Mouse (Mus musculus) neural tube, embryonic 15.5 days (tissue): Measurements from ENCODE around the gene Ryk. TPM values are rescaled to one million over a fixed set of nuclear protein-coding genes. Genes with fewer than 3 reads are reported as not detected.
A peak's percentile ranks its signal among the peaks of the same experiment; 100 is the strongest.

Source experiments
- ATAC-seq: fragments of 200-750 bp; cut with Nextera tagmentation; 2 replicates; pipeline ENCODE4 v1.8.0; 2017; ENCODE audit warnings: mild to moderate bottlenecking, moderate TSS enrichment, moderate library complexity; ENCODE audit not compliant: low FRiP score
- H3K27ac ChIP-seq: fragments of 300-500 bp; sonication (generic); replicated peaks from 2 replicates; pipeline ENCODE4 v1.5.1; 2015; ENCODE audit warnings: mild to moderate bottlenecking, inconsistent platforms
- H3K27me3 ChIP-seq: fragments of 300-500 bp; sonication (generic); replicated peaks from 2 replicates; pipeline ENCODE4 v1.6.1; 2015; ENCODE audit warnings: inconsistent platforms
- H3K36me3 ChIP-seq: fragments of 300-500 bp; sonication (generic); 2 replicates; pipeline ENCODE4 v1.6.1; 2015; ENCODE audit warnings: inconsistent platforms
- H3K4me1 ChIP-seq: fragments of 300-500 bp; sonication (generic); 2 replicates; pipeline ENCODE4 v1.6.1; 2015; ENCODE audit warnings: inconsistent platforms
- H3K4me2 ChIP-seq: fragments of 300-500 bp; sonication (generic); 2 replicates; pipeline ENCODE4 v1.6.1; 2015; ENCODE audit warnings: inconsistent platforms, mild to moderate bottlenecking, moderate library complexity
- H3K4me3 ChIP-seq: fragments of 300-500 bp; sonication (generic); replicated peaks from 2 replicates; pipeline ENCODE4 v1.5.1; 2015; ENCODE audit warnings: mild to moderate bottlenecking, inconsistent platforms
- H3K9ac ChIP-seq: fragments of 300-500 bp; sonication (generic); replicated peaks from 2 replicates; pipeline ENCODE4 v1.6.1; 2015; ENCODE audit warnings: mild to moderate bottlenecking, inconsistent platforms
- H3K9me3 ChIP-seq: fragments of 300-500 bp; sonication (generic); replicated peaks from 2 replicates; pipeline ENCODE4 v1.6.1; 2016; ENCODE audit warnings: inconsistent platforms
- WGBS: fragments of 180-500 bp; shearing (Covaris S2); methylation state at CpG from one replicate; pipeline ENCODE4 v1.1.7; 2015; ENCODE audit warnings: mixed read lengths; 5-methylcytosine and 5-hydroxymethylcytosine counted together
- polyA plus RNA-seq: library from polyadenylated mRNA; unstranded; fragments of >200 nt; fragmentation: Nextera tagmentation; extraction: Ambion mirVana; gene quantifications from 2 replicates; pipeline ENCODE4 v1.2.1, GENCODE M21; 2015

Ryk gene
- 9.7 and 11.1 TPM in 2 replicates for polyA plus RNA-seq

DNA sequence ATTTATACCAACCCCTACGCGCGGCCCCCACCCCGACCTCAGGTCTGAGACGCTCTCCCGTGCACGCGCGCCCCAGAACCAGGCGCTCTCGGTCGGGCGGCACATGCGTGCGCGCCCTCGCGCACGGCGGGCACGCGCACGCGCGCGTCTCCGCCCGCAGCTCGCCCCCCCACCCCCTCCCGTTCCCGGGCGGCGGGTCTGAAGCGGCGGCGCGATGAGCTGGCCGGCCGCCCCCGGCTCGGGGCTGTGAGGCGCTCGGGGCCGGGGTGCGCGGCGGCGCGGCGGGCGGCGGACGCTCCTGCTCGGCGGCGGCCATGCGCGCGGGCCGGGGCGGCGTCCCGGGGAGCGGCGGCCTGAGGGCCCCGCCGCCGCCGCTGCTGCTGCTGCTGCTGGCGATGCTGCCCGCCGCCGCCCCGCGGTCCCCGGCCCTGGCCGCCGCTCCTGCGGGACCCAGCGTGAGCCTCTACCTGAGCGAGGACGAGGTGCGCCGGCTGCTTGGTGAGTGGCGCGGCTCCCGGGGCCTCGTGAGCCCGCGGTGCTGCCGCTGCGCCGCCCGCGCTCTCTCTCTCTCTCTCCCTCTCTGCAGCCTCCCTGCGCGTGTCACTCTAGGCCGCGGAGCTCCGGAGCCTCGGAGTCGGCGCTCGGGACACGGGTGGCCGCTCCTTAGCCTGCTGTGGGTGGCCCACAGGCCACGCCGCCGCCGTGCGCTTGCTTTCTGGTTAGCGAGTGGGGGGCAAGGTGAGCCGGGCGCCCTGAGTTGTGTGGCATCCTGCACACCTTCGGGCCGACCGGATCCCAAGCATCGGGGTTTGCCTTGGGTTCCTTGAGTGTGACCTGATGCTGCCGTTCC is at the start of gene Ryk:
Gene Ryk, plus strand, starts transcription at position 176 of the 850 bp plus-strand sequence.
- ATAC-seq, result peak; percentile 89
- Histone ChIP-seq H3K9me3 (no peaks in the 10 kb centered on the region), H3K9ac (peak within 1 kb of the TSS; percentile 95), H3K4me2 (peak within 1 kb of the TSS; percentile 76), H3K4me1 (peaks cover 38% of the 10 kb centered on the region), H3K27ac (peak within 1 kb of the TSS; percentile 91), H3K4me3 (peak within 1 kb of the TSS; percentile 93), H3K27me3 (no peaks in the 10 kb centered on the region), H3K36me3 (no peaks in the 10 kb centered on the region)
- WGBS, result under 1% methylated on average over 88 of the region's 119 CpGs

GRCm38 (mm10) chr9:102789491-102789890 is 45.2 kb upstream of the Ryk start:
- no peak for ATAC-seq
- 64% methylated on average over 3 of the region's 3 CpGs for WGBS
- no peak overlapping the region for H3K4me3 ChIP-seq
- no peak overlapping the region for H3K9ac ChIP-seq
- peaks cover 3% of the 10 kb centered on the region; the same call in 1 of the 2 replicates for H3K4me1 ChIP-seq
- no peaks in the 10 kb centered on the region for H3K27me3 ChIP-seq
- H3K9me3 ChIP-seq, result no peaks in the 10 kb centered on the region
- no peaks in the 10 kb centered on the region for H3K36me3 ChIP-seq
- H3K4me2 ChIP-seq, result no peak overlapping the region
- H3K27ac ChIP-seq, result no peak overlapping the region

GRCm38 (mm10) chr9:102791845-102792244 is 42.9 kb upstream of the Ryk start:
- Histone ChIP-seq H3K9me3 (no peaks in the 10 kb centered on the region), H3K4me1 (peaks cover 3% of the 10 kb centered on the region; the same call in 1 of the 2 replicates), H3K9ac (no peak overlapping the region), H3K27ac (no peak overlapping the region), H3K36me3 (no peaks in the 10 kb centered on the region), H3K4me2 (peak overlapping the region; percentile 31), H3K27me3 (no peaks in the 10 kb centered on the region), H3K4me3 (no peak overlapping the region)
- ATAC-seq, result no peak
- 39% methylated on average over 9 of the region's 9 CpGs for WGBS

DNA sequence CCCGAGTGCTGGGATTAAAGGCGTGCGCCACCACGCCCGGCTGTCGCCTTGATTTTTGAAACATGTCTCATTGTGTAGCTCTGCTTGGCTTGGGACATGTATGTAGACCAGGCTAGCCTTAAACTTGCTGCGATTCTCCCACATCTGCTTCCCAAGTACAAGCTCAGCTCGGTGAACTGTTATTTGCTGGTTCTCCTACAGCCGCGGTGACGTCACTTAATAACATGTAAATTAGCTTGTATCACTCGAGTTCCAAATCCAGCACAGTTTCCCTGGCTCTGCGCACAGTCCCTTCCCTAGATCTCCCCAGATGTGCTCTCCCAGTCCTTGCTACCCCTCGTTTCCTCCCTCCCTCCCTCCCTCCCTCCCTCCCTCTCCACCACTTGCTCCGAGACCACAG is 41.9 kb upstream of the Ryk start:
- Histone ChIP-seq H3K9me3 (no peaks in the 10 kb centered on the region), H3K4me1 (peaks cover 3% of the 10 kb centered on the region; the same call in 1 of the 2 replicates), H3K4me3 (no peak overlapping the region), H3K36me3 (no peaks in the 10 kb centered on the region), H3K4me2 (no peak overlapping the region), H3K27me3 (no peaks in the 10 kb centered on the region), H3K9ac (no peak overlapping the region), H3K27ac (no peak overlapping the region)
- WGBS, result 76% methylated on average over 14 of the region's 15 CpGs
- no peak for ATAC-seq

DNA sequence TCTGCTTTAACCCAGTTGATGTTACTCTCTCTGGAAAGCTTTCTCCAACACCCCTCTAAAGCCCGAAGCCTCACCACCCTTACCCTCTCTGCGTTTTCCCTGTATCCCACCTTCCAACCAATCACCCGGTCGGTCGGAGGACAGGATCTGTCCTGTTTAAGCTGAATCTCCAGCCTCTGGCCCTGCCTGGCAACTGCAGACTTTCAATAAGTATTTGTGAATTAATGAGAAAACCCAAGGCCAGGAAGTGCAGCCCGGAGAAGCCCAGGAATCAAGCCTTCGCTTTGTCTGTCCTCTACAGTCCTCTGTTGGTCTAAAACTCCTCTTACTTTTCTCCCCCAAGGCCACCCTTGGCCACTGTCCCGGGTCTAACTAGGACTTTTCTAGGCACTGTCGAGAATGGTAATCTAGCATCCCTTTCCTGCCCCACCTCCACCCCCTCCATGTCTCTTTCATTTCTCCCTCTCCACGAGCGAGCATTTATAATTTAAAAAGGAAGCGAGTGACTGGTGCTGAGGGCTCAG is 41.4 kb upstream of the Ryk start:
- 73% methylated on average over 12 of the region's 12 CpGs for WGBS
- peaks cover 3% of the 10 kb centered on the region; the same call in 1 of the 2 replicates for H3K4me1 ChIP-seq
- no peak overlapping the region for H3K9ac ChIP-seq
- no peak overlapping the region for H3K4me3 ChIP-seq
- ATAC-seq, result no peak
- H3K27me3 ChIP-seq, result no peaks in the 10 kb centered on the region
- H3K27ac ChIP-seq, result no peak overlapping the region
- no peaks in the 10 kb centered on the region for H3K36me3 ChIP-seq
- H3K4me2 ChIP-seq, result no peak overlapping the region
- H3K9me3 ChIP-seq, result no peaks in the 10 kb centered on the region

- no peak for ATAC-seq
- Histone ChIP-seq H3K4me2 (no peak overlapping the region), H3K9me3 (no peaks in the 10 kb centered on the region), H3K27me3 (no peaks in the 10 kb centered on the region), H3K4me3 (no peak overlapping the region), H3K4me1 (no peaks in the 10 kb centered on the region), H3K9ac (no peak overlapping the region), H3K36me3 (no peaks in the 10 kb centered on the region), H3K27ac (no peak overlapping the region)
- WGBS, result 83% methylated on average over 4 of the region's 4 CpGs
These were observed 36.3 kb upstream of the Ryk start for GRCm38 (mm10) chr9:102798406-102798805.

DNA sequence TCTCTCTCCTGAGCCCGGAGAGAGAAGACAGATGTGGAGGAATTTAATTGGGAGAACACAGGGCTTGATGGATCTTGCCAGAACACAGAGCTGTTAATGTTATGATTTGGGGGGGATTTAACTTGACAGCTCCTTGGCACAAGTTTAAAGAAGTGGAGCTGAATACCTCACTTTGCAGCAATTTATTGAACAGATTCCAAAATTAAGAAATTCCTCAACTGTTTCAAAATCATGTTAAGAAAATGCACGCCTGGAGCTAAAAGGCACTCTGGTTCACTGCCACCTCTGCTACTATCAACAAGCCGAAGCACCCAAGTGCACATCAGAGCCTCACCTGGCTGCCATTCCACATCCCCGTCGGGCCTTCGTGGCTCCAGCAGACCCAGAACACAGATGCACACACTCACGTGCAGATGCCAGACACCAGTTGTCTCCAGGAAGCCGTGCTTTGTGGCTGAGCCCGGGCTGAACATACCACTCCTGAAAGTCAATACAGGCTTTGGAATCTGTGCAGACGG is 28.6 kb upstream of the Ryk start:
- Histone ChIP-seq H3K9ac (no peak overlapping the region), H3K4me2 (no peak overlapping the region), H3K4me1 (no peaks in the 10 kb centered on the region), H3K27me3 (no peaks in the 10 kb centered on the region), H3K36me3 (no peaks in the 10 kb centered on the region), H3K27ac (no peak overlapping the region), H3K9me3 (no peaks in the 10 kb centered on the region), H3K4me3 (no peak overlapping the region)
- 78% methylated on average over 10 of the region's 10 CpGs for WGBS
- ATAC-seq, result no peak

- no peaks in the 10 kb centered on the region for H3K4me1 ChIP-seq
- H3K9ac ChIP-seq, result no peak overlapping the region
- no peaks in the 10 kb centered on the region for H3K27me3 ChIP-seq
- no peak overlapping the region for H3K4me2 ChIP-seq
- no peaks in the 10 kb centered on the region for H3K36me3 ChIP-seq
- H3K9me3 ChIP-seq, result no peaks in the 10 kb centered on the region
- WGBS, result 91% methylated on average over 5 of the region's 5 CpGs
- H3K4me3 ChIP-seq, result no peak overlapping the region
- H3K27ac ChIP-seq, result no peak overlapping the region
- ATAC-seq, result no peak
These were observed 23.5 kb upstream of the Ryk start for GRCm38 (mm10) chr9:102811192-102811591.

GRCm38 (mm10) chr9:102818228-102818627 is 16.5 kb upstream of the Ryk start:
- H3K9me3 ChIP-seq, result no peaks in the 10 kb centered on the region
- H3K9ac ChIP-seq, result no peak overlapping the region
- no peaks in the 10 kb centered on the region for H3K36me3 ChIP-seq
- H3K4me1 ChIP-seq, result no peaks in the 10 kb centered on the region
- H3K27me3 ChIP-seq, result no peaks in the 10 kb centered on the region
- H3K4me2 ChIP-seq, result no peak overlapping the region
- no peak overlapping the region for H3K27ac ChIP-seq
- no peak overlapping the region for H3K4me3 ChIP-seq
- no peak for ATAC-seq

GRCm38 (mm10) chr9:102828604-102829003 is 6.1 kb upstream of the Ryk start:
- Histone ChIP-seq H3K9ac (no peak overlapping the region), H3K27ac (no peak overlapping the region)
- 95% methylated on average over 7 of the region's 7 CpGs for WGBS

DNA sequence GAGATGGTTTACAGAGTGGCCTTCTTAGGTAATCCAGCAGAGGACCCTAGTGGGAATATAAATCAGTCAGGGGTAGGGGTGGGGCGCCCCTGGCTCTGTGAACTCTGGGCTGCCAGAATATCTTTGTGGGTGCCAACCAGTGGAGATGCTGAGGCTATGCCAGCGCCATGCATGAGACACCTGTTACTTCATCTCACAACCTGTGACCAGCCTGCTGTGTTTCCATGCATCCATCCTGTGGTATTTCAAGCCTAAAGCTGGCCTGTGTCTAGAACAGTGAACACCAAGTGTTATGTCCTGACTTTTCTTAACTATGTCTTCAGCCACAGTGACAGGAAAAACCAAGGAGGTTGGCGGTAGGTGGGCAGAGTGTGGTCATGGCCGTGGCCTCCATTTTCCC is 3.2 kb upstream of the Ryk start:
- H3K27ac ChIP-seq, result no peak overlapping the region
- H3K9me3 ChIP-seq, result no peaks in the 10 kb centered on the region
- no peak for ATAC-seq
- H3K4me3 ChIP-seq, result no peak overlapping the region
- H3K36me3 ChIP-seq, result no peaks in the 10 kb centered on the region
- no peak overlapping the region for H3K9ac ChIP-seq
- H3K4me1 ChIP-seq, result peaks cover 17% of the 10 kb centered on the region
- 94% methylated on average over 4 of the region's 4 CpGs for WGBS
- H3K4me2 ChIP-seq, result no peak overlapping the region
- no peaks in the 10 kb centered on the region for H3K27me3 ChIP-seq

More at GRCm38 (mm10) chr9:102828604-102829003, 6.1 kb upstream of the Ryk start:
- Histone ChIP-seq H3K4me2 (no peak overlapping the region), H3K27me3 (no peaks in the 10 kb centered on the region), H3K4me1 (no peaks in the 10 kb centered on the region), H3K36me3 (no peaks in the 10 kb centered on the region), H3K9me3 (no peaks in the 10 kb centered on the region), H3K4me3 (no peak overlapping the region)
- no peak for ATAC-seq

GRCm38 (mm10) chr9:102834414-102834741 is 339 bp upstream of the Ryk start:
- ATAC-seq, result peak; percentile 15; the same call in 1 of the 2 replicates
- H3K27ac ChIP-seq, result peak overlapping the region; percentile 91
- H3K36me3 ChIP-seq, result no peaks in the 10 kb centered on the region
- peak overlapping the region; percentile 95; the same call in 1 of the 2 replicates for H3K9ac ChIP-seq
- no peaks in the 10 kb centered on the region for H3K9me3 ChIP-seq
- 11% methylated on average over 10 of the region's 10 CpGs for WGBS
- peak overlapping the region; percentile 76 for H3K4me2 ChIP-seq
- peaks cover 35% of the 10 kb centered on the region for H3K4me1 ChIP-seq
- no peaks in the 10 kb centered on the region for H3K27me3 ChIP-seq
- H3K4me3 ChIP-seq, result peak overlapping the region; percentile 93
